Mouse (Mus musculus) MEL (cell line): Measurements from ENCODE around the gene Ddhd1. TPM values are rescaled to one million over a fixed set of nuclear protein-coding genes. Genes with fewer than 3 reads are reported as not detected.

Source experiments
- DNase-seq: peaks from one replicate; pipeline ENCODE4 v3.0.0; 2011; ENCODE audit warnings: low read depth, low spot score
- H3K27ac ChIP-seq: 2 replicates; pipeline ENCODE4 v1.5.1; 2012; ENCODE audit warnings: low read depth, mild to moderate bottlenecking, control low read depth, low read length, moderate library complexity; ENCODE audit not compliant: control insufficient read depth
- H3K27me3 ChIP-seq, 2 experiments: fragments of 150-350 bp in 1 of 2; sonication (generic) in 1 of 2; 2 replicates each; pipeline ENCODE4 v1.6.1; 2012; ENCODE audit warnings: low read length in 2 of 2, mild to moderate bottlenecking in 2 of 2, improper control_type of control experiment in 1 of 2, moderate library complexity in 1 of 2; ENCODE audit not compliant: insufficient read depth in 2 of 2, control insufficient read depth in 1 of 2
- H3K36me3 ChIP-seq, 2 experiments: 2 replicates each; pipeline ENCODE4 v1.6.1; 2012 to 2014; ENCODE audit warnings: low read length in 2 of 2, improper control_type of control experiment in 1 of 2, inconsistent platforms in 1 of 2, mild to moderate bottlenecking in 1 of 2; ENCODE audit not compliant: insufficient read depth in 2 of 2, control insufficient read depth in 1 of 2
- H3K4me1 ChIP-seq, 2 experiments: fragments of 150-350 bp in 1 of 2; sonication (generic) in 1 of 2; 2 replicates each; pipeline ENCODE4 v1.6.1; 2012; ENCODE audit warnings: low read length in 2 of 2, improper control_type of control experiment in 1 of 2, mild to moderate bottlenecking in 1 of 2; ENCODE audit not compliant: insufficient read depth in 2 of 2, control insufficient read depth in 1 of 2
- H3K4me3 ChIP-seq, 2 experiments: fragments of 150-350 bp in 1 of 2; sonication (generic) in 1 of 2; 2 replicates each; pipeline ENCODE4 v1.5.1; 2012; ENCODE audit warnings: low read depth in 2 of 2, low read length in 2 of 2, mild to moderate bottlenecking in 2 of 2, moderate library complexity in 2 of 2, control low read depth in 1 of 2, improper control_type of control experiment in 1 of 2; ENCODE audit not compliant: control insufficient read depth in 1 of 2, insufficient read depth in 1 of 2
- H3K79me2 ChIP-seq: 2 replicates; pipeline ENCODE4 v1.6.1; 2012; ENCODE audit warnings: mild to moderate bottlenecking, low read length, moderate library complexity; ENCODE audit not compliant: control insufficient read depth, poor library complexity, insufficient read depth
- H3K9ac ChIP-seq: 2 replicates; pipeline ENCODE4 v1.6.1; 2012; ENCODE audit warnings: low read depth, mild to moderate bottlenecking, control low read depth, low read length, moderate library complexity; ENCODE audit not compliant: control insufficient read depth, poor library complexity, severe bottlenecking
- H3K9me3 ChIP-seq: fragments of 150-350 bp; sonication (generic); replicated peaks from 2 replicates; pipeline ENCODE4 v1.6.1; 2012; ENCODE audit warnings: mild to moderate bottlenecking, low read length, improper control_type of control experiment, moderate library complexity; ENCODE audit not compliant: insufficient read depth
- BHLHE40 ChIP-seq: IDR thresholded peaks from 2 replicates; pipeline ENCODE4 v1.6.1; 2012; ENCODE audit warnings: low read depth, mild to moderate bottlenecking, inconsistent platforms, low read length, improper control_type of control experiment, borderline replicate concordance
- CHD2 ChIP-seq: IDR thresholded peaks from 2 replicates; pipeline ENCODE4 v1.6.1; 2011; ENCODE audit warnings: low read length, improper control_type of control experiment
- EP300 ChIP-seq, 2 experiments: IDR thresholded peaks; 2 replicates each; pipeline ENCODE4 v1.6.1; 2011; ENCODE audit warnings: improper control_type of control experiment in 2 of 2, low read length in 2 of 2, low read depth in 1 of 2, mild to moderate bottlenecking in 1 of 2
- ETS1 ChIP-seq: IDR thresholded peaks from 2 replicates; pipeline ENCODE4 v1.6.1; 2012; ENCODE audit warnings: low read depth, mild to moderate bottlenecking, inconsistent platforms, low read length, improper control_type of control experiment, moderate library complexity
- GABPA ChIP-seq: IDR thresholded peaks from 2 replicates; pipeline ENCODE4 v1.6.1; 2012; ENCODE audit warnings: low read depth, mild to moderate bottlenecking, inconsistent platforms, low read length, improper control_type of control experiment, moderate library complexity
- GATA1 ChIP-seq: IDR thresholded peaks from 2 replicates; pipeline ENCODE4 v1.6.1; 2011; ENCODE audit warnings: low read depth, low read length, improper control_type of control experiment
- JUND ChIP-seq: IDR thresholded peaks from 2 replicates; pipeline ENCODE4 v1.6.1; 2011; ENCODE audit warnings: low read depth, mild to moderate bottlenecking, improper control_type of control experiment, low read length
- KAT2A ChIP-seq: conservative IDR thresholded peaks from 2 replicates; pipeline ENCODE4 v1.6.1; 2012; ENCODE audit warnings: low read depth, low read length, improper control_type of control experiment, inconsistent platforms
- MAX ChIP-seq: IDR thresholded peaks from 2 replicates; pipeline ENCODE4 v1.6.1; 2011; ENCODE audit warnings: low read length, improper control_type of control experiment
- MAZ ChIP-seq: IDR thresholded peaks from 2 replicates; pipeline ENCODE4 v1.6.1; 2012; ENCODE audit warnings: low read depth, mild to moderate bottlenecking, inconsistent platforms, low read length, improper control_type of control experiment
- MXI1 ChIP-seq: IDR thresholded peaks from 2 replicates; pipeline ENCODE4 v1.6.1; 2011; ENCODE audit warnings: mild to moderate bottlenecking, low read depth, low read length, improper control_type of control experiment
- MYC ChIP-seq: IDR thresholded peaks from 2 replicates; pipeline ENCODE4 v1.6.1; 2011; ENCODE audit warnings: low read depth, mild to moderate bottlenecking, low read length, improper control_type of control experiment, moderate library complexity
- POLR2AphosphoS2 ChIP-seq: IDR thresholded peaks from 2 replicates; pipeline ENCODE4 v1.6.1; 2011; ENCODE audit warnings: low read length, improper control_type of control experiment
- SIN3A ChIP-seq: IDR thresholded peaks from 2 replicates; pipeline ENCODE4 v1.6.1; 2012; ENCODE audit warnings: low read length, improper control_type of control experiment, inconsistent platforms
- SMC3 ChIP-seq: IDR thresholded peaks from 2 replicates; pipeline ENCODE4 v1.6.1; 2011; ENCODE audit warnings: low read depth, low read length, improper control_type of control experiment
- TAL1 ChIP-seq: IDR thresholded peaks from 2 replicates; pipeline ENCODE4 v1.6.1; 2012; ENCODE audit warnings: mild to moderate bottlenecking, inconsistent platforms, low read length, moderate library complexity, mixed read lengths
- TBP ChIP-seq: IDR thresholded peaks from 2 replicates; pipeline ENCODE4 v1.8.0; 2011; ENCODE audit warnings: low read depth, low read length, improper control_type of control experiment
- TCF12 ChIP-seq: IDR thresholded peaks from 2 replicates; pipeline ENCODE4 v1.6.1; 2014; ENCODE audit warnings: low read depth, mild to moderate bottlenecking, inconsistent platforms, low read length, improper control_type of control experiment, moderate library complexity
- UBTF ChIP-seq: IDR thresholded peaks from 2 replicates; pipeline ENCODE4 v1.6.1; 2012; ENCODE audit warnings: low read depth, mild to moderate bottlenecking, inconsistent platforms, low read length, improper control_type of control experiment, moderate library complexity, borderline replicate concordance; ENCODE audit not compliant: insufficient read depth
- USF2 ChIP-seq, 2 experiments: IDR thresholded peaks; 2 replicates each; pipeline ENCODE4 v1.6.1; 2011 to 2012; ENCODE audit warnings: improper control_type of control experiment in 2 of 2, low read length in 2 of 2, borderline replicate concordance in 1 of 2, inconsistent platforms in 1 of 2, low read depth in 1 of 2, mild to moderate bottlenecking in 1 of 2; ENCODE audit not compliant: insufficient read depth in 1 of 2
- ZMIZ1 ChIP-seq: IDR thresholded peaks from 2 replicates; pipeline ENCODE4 v1.6.1; 2012; ENCODE audit warnings: low read depth, mild to moderate bottlenecking, inconsistent platforms, low read length, improper control_type of control experiment, moderate library complexity
- polyA plus RNA-seq, 2 experiments: library from polyadenylated mRNA; stranded (reverse) in 1 of 2; unstranded in 1 of 2; fragments of >175 nt in 1 of 2; fragments of >200 nt in 1 of 2; gene quantifications; 2 replicates each; pipeline versions ENCODE4 v1.2.1 to v1.2.4; 2012; ENCODE audit warnings: low replicate concordance in 2 of 2, low read depth in 1 of 2; ENCODE audit not compliant: insufficient read length in 2 of 2, insufficient read depth in 1 of 2, missing spikeins in 1 of 2
- total RNA-seq: library from RNA; depleted of rRNA; stranded (reverse); fragments of 300-350 nt; gene quantifications from 2 replicates; pipeline ENCODE4 v1.2.3, GENCODE M21; 2012

Ddhd1 gene
- total and polyA plus RNA-seq, 3 experiments = 9.0 to 14.3 TPM; not detected in 1

DNA sequence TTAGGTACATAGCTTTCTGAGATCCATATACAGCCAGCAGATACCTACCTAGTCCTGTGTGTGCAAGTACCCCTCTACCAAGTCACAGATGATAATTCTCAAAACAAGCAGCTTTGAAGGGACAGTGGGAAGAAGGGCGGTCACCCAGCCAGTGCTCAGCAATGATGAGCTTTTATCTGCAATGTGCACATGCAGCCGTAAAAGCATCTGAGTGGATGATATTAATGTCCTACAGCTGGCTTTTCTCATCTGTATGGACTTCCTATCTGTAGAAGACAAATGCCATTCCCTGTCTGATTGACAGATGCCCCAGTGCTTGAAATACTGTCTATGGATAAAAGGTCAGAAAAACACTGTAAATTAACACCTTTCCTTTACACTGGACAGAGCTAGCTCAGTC lies 4.2 kb downstream of the Ddhd1 start:
- H3K9me3 ChIP-seq = no peaks in the 10 kb centered on the region
- H3K4me1 ChIP-seq = peaks cover 9 to 13% of the 10 kb centered on the region in 2 experiments
- DNase-seq = peak; percentile 66
- H3K27me3 ChIP-seq = no peaks in the 10 kb centered on the region
- no peak overlapping the region for H3K9ac ChIP-seq
- peaks cover 34% of the 10 kb centered on the region for H3K79me2 ChIP-seq
- H3K36me3 ChIP-seq = peaks cover 0 to 18% of the 10 kb centered on the region in 2 experiments; a peak in 2 of 4 replicates
- 0 out of 2 replicates have a peak, but pooled peaks have one; percentile 13 for TF ChIP-seq BHLHE40
- TF ChIP-seq ZMIZ1 = no peak
- TF ChIP-seq SMC3 = no peak
- peak; percentile 85 for TF ChIP-seq GATA1
- peak; percentile 79 to 86 for TF ChIP-seq EP300 (IDR thresholded peaks at IDR 0.05; ENCODE audit: low read depth in 1 of 2, low read length in 2 of 2)
- TF ChIP-seq KAT2A = no peak
- peak; percentile 65; the same call in 1 of the 2 replicates for TF ChIP-seq SIN3A
- peak; percentile 97 for TF ChIP-seq ETS1
- TF ChIP-seq MXI1 = peak; percentile 23; the same call in 1 of the 2 replicates
- TF ChIP-seq TCF12 = peak; percentile 92
- peak; percentile 89 for TF ChIP-seq TAL1
- no peak overlapping the region for H3K4me3 ChIP-seq
- no peak overlapping the region for H3K27ac ChIP-seq

DNA sequence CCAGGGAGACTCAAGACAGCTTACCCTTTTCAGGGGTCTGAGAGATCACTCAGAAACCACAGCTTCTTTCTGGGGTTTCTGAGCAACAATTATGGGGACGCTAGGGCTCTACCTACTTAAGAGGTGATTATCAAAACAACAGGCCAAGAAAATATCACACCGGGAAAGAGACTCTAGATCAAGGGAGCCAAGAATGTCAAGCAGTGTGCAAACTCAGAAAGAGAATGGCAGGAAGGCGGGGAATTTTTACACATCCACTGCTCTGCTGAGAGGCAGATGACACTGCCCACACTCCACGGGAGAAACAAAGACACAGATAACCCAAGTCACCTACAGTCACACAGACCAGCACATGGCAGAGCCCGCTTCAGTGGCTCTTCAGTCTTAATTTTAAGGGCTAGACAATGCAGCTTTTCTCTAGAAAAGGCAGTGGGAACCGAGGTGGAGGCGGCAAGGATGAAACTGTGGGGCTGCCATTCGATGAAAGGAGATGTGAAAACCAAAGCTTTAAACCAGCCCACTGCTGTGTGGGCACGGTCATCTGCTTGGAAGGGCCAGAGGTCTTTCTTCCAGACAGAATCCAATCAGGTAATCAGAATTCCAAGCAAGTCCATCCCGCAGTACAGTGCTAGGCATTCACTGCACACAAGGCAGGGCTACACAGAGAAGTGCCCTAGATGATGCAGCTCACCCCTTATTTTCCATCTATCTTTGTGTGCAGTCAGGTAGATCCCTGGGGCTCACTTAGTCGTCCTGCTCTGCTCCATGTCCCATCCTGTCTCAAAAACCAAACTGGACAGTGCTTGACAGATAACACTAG lies 8.7 kb downstream of the Ddhd1 start:
- Histone ChIP-seq H3K9ac (no peak overlapping the region), H3K79me2 (peaks cover 10% of the 10 kb centered on the region), H3K27me3 (no peaks in the 10 kb centered on the region), H3K4me3 (no peak overlapping the region), H3K27ac (no peak overlapping the region), H3K4me1 (peaks cover 0 to 3% of the 10 kb centered on the region in 2 experiments; a peak in 1 of 4 replicates), H3K36me3 (peaks cover 0 to 4% of the 10 kb centered on the region in 2 experiments; a peak in 2 of 4 replicates)
- no peak for DNase-seq
- no peak for TF ChIP-seq ETS1
- no peak for TF ChIP-seq CHD2
- TF ChIP-seq BHLHE40 = no peak
- no peak for TF ChIP-seq JUND
- TF ChIP-seq POLR2AphosphoS2 = no peak
- no peak for TF ChIP-seq SIN3A
- TF ChIP-seq GABPA = no peak
- no peak for TF ChIP-seq TBP
- TF ChIP-seq MAZ = no peak
- no peak for TF ChIP-seq EP300 (IDR thresholded peaks at IDR 0.05; ENCODE audit: low read depth in 1 of 2, low read length in 2 of 2)
- no peak for TF ChIP-seq USF2 (IDR thresholded peaks at IDR 0.05; ENCODE audit: borderline replicate concordance in 1 of 2, insufficient read depth in 1 of 2, low read depth in 1 of 2, low read length in 2 of 2)
- no peak for TF ChIP-seq TAL1
- TF ChIP-seq MAX = no peak
- no peak for TF ChIP-seq MYC
- no peak for TF ChIP-seq SMC3
- no peak for TF ChIP-seq UBTF
- TF ChIP-seq, all 39 proteins: peak for 0
- no peaks in the 10 kb centered on the region for H3K9me3 ChIP-seq
